Mouse (Mus musculus) cerebellum, adult 2 months (tissue): ENCODE data around the gene Cct8l1. TPM values are rescaled to one million over a fixed set of nuclear protein-coding genes. Genes with fewer than 3 reads are reported as not detected.
A peak's percentile ranks its signal among the peaks of the same experiment; 100 is the strongest.

ENCODE experiments used
- DNase-seq, 2 experiments: peaks; one replicate each; pipeline ENCODE4 v3.0.0; 2021
- H3K27ac ChIP-seq: fragments of 200-500 bp; 2 replicates; pipeline ENCODE4 v1.5.1; 2012; ENCODE audit warnings: low read length, control low read depth, inconsistent platforms; ENCODE audit not compliant: insufficient read depth
- H3K27me3 ChIP-seq: fragments of 200-500 bp; 2 replicates; pipeline ENCODE4 v1.6.1; 2012; ENCODE audit warnings: inconsistent platforms, mild to moderate bottlenecking, low read length, moderate library complexity; ENCODE audit not compliant: control insufficient read depth, insufficient read depth
- H3K4me1 ChIP-seq: fragments of 200-500 bp; 2 replicates; pipeline ENCODE4 v1.6.1; 2011; ENCODE audit warnings: low read length; ENCODE audit not compliant: control insufficient read depth, insufficient read depth
- H3K4me3 ChIP-seq: fragments of 200-500 bp; replicated peaks from 2 replicates; pipeline ENCODE3; 2011; ENCODE audit warnings: mild to moderate bottlenecking, low read depth, low read length, control low read depth; ENCODE audit not compliant: insufficient read depth
- CTCF ChIP-seq: fragments of 200-500 bp; IDR thresholded peaks from 2 replicates; pipeline ENCODE4 v1.5.1; 2011; ENCODE audit warnings: low read depth, mild to moderate bottlenecking, control low read depth, low read length, moderate library complexity, borderline replicate concordance; ENCODE audit not compliant: insufficient read depth
- POLR2A ChIP-seq: fragments of 200-500 bp; IDR thresholded peaks from 2 replicates; pipeline ENCODE4 v1.6.1; 2011; ENCODE audit warnings: low read length, control low read depth, borderline replicate concordance; ENCODE audit not compliant: insufficient read depth
- WGBS: fragments of 180-500 bp; shearing (Covaris S2); methylation state at CpG from one replicate; pipeline ENCODE4 v1.1.7; 2018; 5-methylcytosine and 5-hydroxymethylcytosine counted together
- polyA plus RNA-seq: library from polyadenylated mRNA; depleted of rRNA; stranded (reverse); fragments of >200 nt; gene quantifications from 2 replicates; pipeline ENCODE4 v1.2.3, GENCODE M21; 2012

Gene Cct8l1
- polyA plus RNA-seq, 1 experiment: 0.13 TPM

DNA sequence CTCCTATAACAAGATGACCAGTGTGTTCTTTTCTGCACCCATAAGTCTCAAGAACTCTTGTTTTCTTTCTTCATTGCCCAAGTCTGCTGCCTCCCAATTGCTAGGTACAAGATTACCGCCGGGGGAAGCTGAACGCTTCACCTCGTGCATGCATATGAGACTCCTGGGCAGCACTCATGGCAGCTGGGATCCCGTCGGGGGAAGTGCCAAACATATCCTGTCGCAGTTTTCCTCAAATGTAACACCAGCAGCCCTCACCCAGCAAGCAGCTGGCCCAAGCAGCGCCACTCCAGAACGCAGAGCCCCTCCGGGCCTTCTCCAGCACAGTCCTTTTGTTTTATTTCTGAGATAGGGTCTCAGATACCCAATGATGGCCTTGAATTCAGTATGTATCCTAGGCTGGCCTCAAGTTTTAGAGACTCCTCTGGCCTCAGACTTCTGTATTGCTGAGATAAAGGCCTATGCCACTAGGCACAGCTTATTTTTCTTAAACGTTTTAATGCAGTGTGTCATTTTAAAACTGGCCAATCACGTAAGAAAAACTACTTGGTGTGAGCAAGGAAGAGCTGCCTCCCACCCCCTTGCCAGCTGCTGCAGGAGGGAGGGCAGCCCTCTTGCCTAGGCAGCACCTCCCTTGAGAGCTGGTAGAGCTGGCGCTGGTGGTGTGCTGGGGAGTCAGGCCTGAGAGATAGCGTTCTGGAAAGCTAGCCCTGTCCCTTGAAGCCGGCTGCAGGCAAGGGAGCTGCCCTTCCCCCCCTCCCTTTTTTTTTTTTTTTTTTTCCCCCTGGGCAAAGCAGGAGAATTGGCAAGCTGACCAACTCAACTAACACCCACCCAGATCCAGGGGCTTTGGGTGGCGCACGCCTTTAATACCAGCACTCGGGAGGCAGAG lies 16.6 kb downstream of the Cct8l1 start:
- WGBS: 73% methylated on average over 18 of the region's 18 CpGs
- no peak for DNase-seq
- H3K27me3 ChIP-seq: no peaks in the 10 kb centered on the region

DNA sequence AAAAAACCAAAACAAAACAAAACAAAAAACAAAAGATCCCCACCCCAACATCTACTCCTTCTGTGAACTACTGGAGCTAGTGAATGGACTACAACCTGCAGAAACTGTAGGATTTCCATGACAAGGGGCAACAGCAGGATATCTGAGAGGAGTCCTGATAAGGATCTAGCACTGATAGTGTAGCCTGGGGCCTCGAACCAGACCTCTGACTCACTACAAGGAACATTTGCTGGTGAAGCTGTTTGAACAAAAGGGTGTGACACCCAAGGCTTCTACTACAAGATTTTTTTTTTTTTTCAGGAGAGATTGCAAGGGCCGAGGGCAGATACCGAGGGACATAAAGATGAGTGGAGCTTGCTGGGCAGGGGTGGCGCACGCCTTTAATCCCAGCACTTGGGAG lies 17.4 kb downstream of the Cct8l1 start:
- H3K27me3 ChIP-seq: no peaks in the 10 kb centered on the region
- H3K4me3 ChIP-seq: no peak overlapping the region
- DNase-seq: no peak
- no peak overlapping the region for H3K27ac ChIP-seq
- TF ChIP-seq POLR2A: no peak
- TF ChIP-seq CTCF: no peak
- 95% methylated on average over 5 of the region's 5 CpGs for WGBS
- no peaks in the 10 kb centered on the region for H3K4me1 ChIP-seq

More for the DNA sequence above, 16.6 kb downstream of the Cct8l1 start:
- Histone ChIP-seq H3K4me1 (peaks cover under 1% of the 10 kb centered on the region; the same call in 1 of the 2 replicates), H3K27ac (no peak overlapping the region), H3K4me3 (no peak overlapping the region)
- TF ChIP-seq CTCF (no peak), POLR2A (no peak)

DNA sequence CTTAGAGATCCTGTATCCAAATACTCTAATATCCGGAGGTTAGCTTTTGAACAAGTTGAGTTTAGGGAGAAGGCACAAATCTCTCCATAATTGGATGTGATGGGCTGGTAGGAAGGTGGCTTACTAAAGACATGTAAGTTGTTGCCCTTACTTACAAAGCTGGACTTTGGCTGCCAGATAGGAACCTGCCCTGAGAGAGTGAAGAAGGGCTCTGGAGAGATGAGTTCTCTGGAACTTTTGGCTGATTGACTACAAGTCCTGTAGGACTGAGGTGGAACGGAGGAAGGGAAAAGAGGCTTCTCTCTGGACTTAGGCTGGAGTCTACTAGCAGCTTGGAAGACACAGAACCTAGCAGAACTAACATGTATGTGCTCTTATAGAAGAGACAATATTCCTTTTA lies 19.7 kb downstream of the Cct8l1 start:
- TF ChIP-seq CTCF (no peak), POLR2A (no peak)
- Histone ChIP-seq H3K27me3 (no peaks in the 10 kb centered on the region), H3K27ac (no peak overlapping the region), H3K4me3 (no peak overlapping the region), H3K4me1 (no peaks in the 10 kb centered on the region)
- 84% methylated on average over 2 of the region's 2 CpGs for WGBS
- DNase-seq: no peak

DNA sequence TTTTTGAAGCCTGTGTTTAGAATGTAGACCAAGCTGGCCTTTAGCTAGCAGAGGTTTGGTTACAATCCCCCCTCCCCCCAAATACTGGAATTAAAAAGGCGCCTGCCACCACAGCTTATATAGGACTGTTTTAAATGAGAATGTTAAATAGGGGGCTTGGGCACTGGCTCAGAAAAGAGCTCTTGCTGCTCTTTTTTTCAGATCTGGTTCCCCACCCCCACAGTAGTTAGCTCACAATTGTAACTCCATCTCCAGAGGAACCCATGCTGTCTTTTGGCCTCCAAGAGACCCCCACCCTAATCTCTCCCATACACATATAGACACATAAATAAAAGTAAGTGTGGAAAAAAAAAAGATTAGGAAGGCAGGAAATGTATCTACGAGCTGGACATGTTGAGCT lies 20.6 kb downstream of the Cct8l1 start:
- WGBS: 87% methylated on average over 2 of the region's 2 CpGs

DNA sequence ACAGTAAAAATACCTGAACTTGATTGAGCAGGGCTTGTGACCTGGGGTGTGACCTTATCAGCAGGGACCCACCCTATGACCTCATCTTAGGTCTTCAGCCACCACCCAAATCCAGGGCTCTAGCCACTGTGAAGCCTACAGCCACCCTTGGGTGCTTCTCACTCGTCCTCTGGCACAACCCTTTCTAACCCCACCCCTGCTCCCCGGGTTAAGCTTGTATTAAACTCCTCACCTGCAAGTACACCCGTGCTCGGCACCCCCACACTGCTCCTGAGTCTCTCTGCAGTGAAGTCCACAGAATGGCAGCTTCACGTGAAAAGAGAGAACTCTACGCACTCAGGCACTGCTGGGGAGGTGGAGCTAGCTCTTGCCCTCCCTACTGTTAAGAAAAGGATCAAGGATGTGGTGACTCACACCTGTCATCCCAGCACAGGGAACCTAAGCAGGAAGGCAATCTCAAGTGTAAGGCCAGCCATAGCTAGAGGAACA lies 21.1 kb downstream of the Cct8l1 start:
- TF ChIP-seq CTCF (no peak), POLR2A (no peak)
- H3K27me3 ChIP-seq: no peaks in the 10 kb centered on the region
- H3K4me3 ChIP-seq: no peak overlapping the region
- H3K4me1 ChIP-seq: no peaks in the 10 kb centered on the region
- 58% methylated on average over 6 of the region's 6 CpGs for WGBS
- no peak overlapping the region for H3K27ac ChIP-seq
- DNase-seq: no peak

More for the DNA sequence above, 20.6 kb downstream of the Cct8l1 start:
- no peak for TF ChIP-seq POLR2A
- no peak for TF ChIP-seq CTCF
- Histone ChIP-seq H3K27me3 (no peaks in the 10 kb centered on the region), H3K27ac (no peak overlapping the region), H3K4me1 (no peaks in the 10 kb centered on the region), H3K4me3 (no peak overlapping the region)
- no peak for DNase-seq

DNA sequence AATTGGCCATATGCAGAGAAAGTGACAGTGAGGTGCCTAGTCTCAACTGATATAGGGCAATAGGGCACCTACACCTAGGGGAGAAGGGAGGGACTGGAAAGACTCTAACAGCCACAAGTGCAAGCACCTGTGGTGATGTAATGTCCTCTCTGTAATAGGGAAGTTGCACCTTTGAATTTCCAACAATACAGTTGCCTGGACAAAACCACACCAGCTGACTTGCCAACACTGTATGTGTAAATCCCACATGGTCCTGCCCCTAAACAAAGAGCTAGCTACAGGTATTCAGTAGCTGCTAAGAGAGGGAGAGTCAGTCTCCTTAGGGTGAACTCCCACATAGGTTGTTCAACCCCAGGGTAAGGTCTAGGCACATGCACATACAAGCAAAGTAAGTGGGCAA lies 24.5 kb downstream of the Cct8l1 start:
- no peak overlapping the region for H3K27ac ChIP-seq

GRCm38 (mm10) chr5:25540921-25541320 lies 25.1 kb downstream of the Cct8l1 start:
- TF ChIP-seq CTCF (no peak), POLR2A (no peak)
- no peak for DNase-seq
- H3K4me3 ChIP-seq: no peak overlapping the region
- no peak overlapping the region for H3K27ac ChIP-seq
- H3K27me3 ChIP-seq: no peaks in the 10 kb centered on the region
- no peaks in the 10 kb centered on the region; the same call in 1 of the 2 replicates for H3K4me1 ChIP-seq
- 85% methylated on average over 3 of the region's 3 CpGs for WGBS

More for the DNA sequence above, 24.5 kb downstream of the Cct8l1 start:
- Histone ChIP-seq H3K4me3 (no peak overlapping the region), H3K27me3 (no peaks in the 10 kb centered on the region), H3K4me1 (no peaks in the 10 kb centered on the region; the same call in 1 of the 2 replicates)
- TF ChIP-seq CTCF: no peak
- TF ChIP-seq POLR2A: no peak
- DNase-seq: no peak

- no peak for DNase-seq
- no peak for TF ChIP-seq CTCF
- no peak for TF ChIP-seq POLR2A
- no peaks in the 10 kb centered on the region; the same call in 1 of the 2 replicates for H3K4me1 ChIP-seq
- WGBS: 56% methylated on average over 2 of the region's 2 CpGs
- H3K27ac ChIP-seq: no peak overlapping the region
- H3K4me3 ChIP-seq: no peak overlapping the region
- H3K27me3 ChIP-seq: no peaks in the 10 kb centered on the region
Observed at GRCm38 (mm10) chr5:25541661-25542060, 25.8 kb downstream of the Cct8l1 start.

GRCm38 (mm10) chr5:25544061-25544460 lies 28.2 kb downstream of the Cct8l1 start:
- TF ChIP-seq CTCF (no peak), POLR2A (no peak)
- H3K4me1 ChIP-seq: no peaks in the 10 kb centered on the region; the same call in 1 of the 2 replicates
- DNase-seq: peak; percentile 41 to 70
- 22% methylated on average over 3 of the region's 3 CpGs for WGBS
- H3K27me3 ChIP-seq: no peaks in the 10 kb centered on the region
- H3K27ac ChIP-seq: no peak overlapping the region
- H3K4me3 ChIP-seq: no peak overlapping the region
